ENCODE assay signal across 28 mouse cellular contexts in the genomic region with DNA sequence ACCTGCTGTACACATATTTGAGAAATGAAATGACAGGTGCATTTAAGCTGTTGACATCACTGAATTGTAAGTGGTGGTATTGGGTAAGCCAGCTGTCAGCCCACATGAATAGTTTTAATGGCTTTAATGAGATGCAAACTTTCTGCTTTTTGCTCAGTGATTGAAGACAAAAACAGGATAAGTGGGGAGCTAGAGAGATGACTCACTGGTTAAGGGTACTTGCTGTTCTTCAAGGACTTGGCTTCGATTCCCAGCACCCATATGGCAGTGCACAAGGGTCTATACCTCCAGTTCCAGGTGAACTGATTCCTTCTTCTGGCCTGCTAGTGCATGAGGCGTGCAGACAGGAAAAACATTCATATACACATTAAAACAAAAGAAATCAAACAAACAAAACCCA.
DNase-seq lines count a peak whose midpoint lies in the region; ATAC-seq and TF ChIP-seq lines count a peak whose summit lies in the region.
"Had no signal": no experiment of that assay in that cellular context is flagged by ENCODE, and none has a peak within 500 bp of the region (broad histone marks: within the 10 kb centered on the region; RNA-seq: fewer than 3 reads in every experiment).

No protein-coding gene starts in this region.

- H3K4me1 ChIP-seq in forebrain, postnatal 0 days (ENCODE audit: insufficient read depth), result no peaks in the 10 kb centered on the region
- no peaks in the 10 kb centered on the region for H3K4me1 ChIP-seq in forebrain, embryonic 11.5 days (replicated peaks; ENCODE audit: control insufficient read depth, insufficient read depth, low read length)
- H3K4me1 ChIP-seq: embryonic facial prominence, embryonic 10.5 days; embryonic facial prominence, embryonic 15.5 days; heart, embryonic 10.5 days; heart, embryonic 15.5 days; kidney, embryonic 15.5 days; liver, embryonic 12.5 days had no signal

- H3K27me3 ChIP-seq in forebrain, postnatal 0 days (ENCODE audit: insufficient read depth, low read length), result no peaks in the 10 kb centered on the region
- no peaks in the 10 kb centered on the region for H3K27me3 ChIP-seq in forebrain, embryonic 11.5 days (ENCODE audit: control insufficient read depth, insufficient read depth, low read length)
- H3K27me3 ChIP-seq: embryonic facial prominence, embryonic 15.5 days; heart, embryonic 15.5 days; kidney, embryonic 15.5 days; liver, embryonic 12.5 days had no signal

- H3K4me3 ChIP-seq in forebrain, postnatal 0 days (ENCODE audit: low read depth, low read length), result no peak overlapping the region
- H3K4me3 ChIP-seq in forebrain, embryonic 11.5 days (ENCODE audit: low read depth, low read length), result no peak overlapping the region
- H3K4me3 ChIP-seq: embryonic facial prominence, embryonic 10.5 days; embryonic facial prominence, embryonic 15.5 days; heart, embryonic 10.5 days; heart, embryonic 15.5 days; kidney, embryonic 15.5 days; liver, embryonic 12.5 days had no signal

- H3K9me3 ChIP-seq in forebrain, postnatal 0 days (ENCODE audit: low read length), result no peaks in the 10 kb centered on the region
- no peaks in the 10 kb centered on the region for H3K9me3 ChIP-seq in forebrain, embryonic 11.5 days (ENCODE audit: control insufficient read depth, low read length)
- H3K9me3 ChIP-seq: embryonic facial prominence, embryonic 10.5 days; embryonic facial prominence, embryonic 15.5 days; heart, embryonic 10.5 days; heart, embryonic 15.5 days; kidney, embryonic 15.5 days; liver, embryonic 12.5 days had no signal

- H3K9ac ChIP-seq in forebrain, postnatal 0 days, result no peak overlapping the region
- no peak overlapping the region for H3K9ac ChIP-seq in forebrain, embryonic 11.5 days (ENCODE audit: low read length)
- H3K9ac ChIP-seq: embryonic facial prominence, embryonic 15.5 days; heart, embryonic 15.5 days; kidney, embryonic 15.5 days; liver, embryonic 12.5 days; liver, postnatal 0 days had no signal

- H3K36me3 ChIP-seq in forebrain, postnatal 0 days (ENCODE audit: insufficient read depth), result no peaks in the 10 kb centered on the region
- H3K36me3 ChIP-seq in forebrain, embryonic 11.5 days (ENCODE audit: control insufficient read depth, insufficient read depth, low read length), result no peaks in the 10 kb centered on the region
- H3K36me3 ChIP-seq: embryonic facial prominence, embryonic 10.5 days; embryonic facial prominence, embryonic 15.5 days; heart, embryonic 10.5 days; heart, embryonic 15.5 days; kidney, embryonic 15.5 days; liver, embryonic 12.5 days had no signal

- TF ChIP-seq CTCF in forebrain, postnatal 0 days (IDR thresholded peaks at IDR 0.05; ENCODE audit: low read depth), result no peak

- no peak overlapping the region for H3K4me2 ChIP-seq in forebrain, postnatal 0 days (ENCODE audit: low read depth)
- no peak overlapping the region for H3K4me2 ChIP-seq in forebrain, embryonic 11.5 days (ENCODE audit: low read depth, low read length, severe bottlenecking)
- H3K4me2 ChIP-seq: embryonic facial prominence, embryonic 15.5 days; heart, embryonic 15.5 days; kidney, embryonic 15.5 days; liver, embryonic 12.5 days; midbrain, embryonic 11.5 days had no signal

- H3K27ac ChIP-seq in forebrain, postnatal 0 days (ENCODE audit: low read depth, low read length), result no peak overlapping the region
- no peak overlapping the region for H3K27ac ChIP-seq in forebrain, embryonic 11.5 days (ENCODE audit: low read depth, low read length)
- H3K27ac ChIP-seq: embryonic facial prominence, embryonic 10.5 days; embryonic facial prominence, embryonic 15.5 days; heart, embryonic 10.5 days; heart, embryonic 15.5 days; kidney, embryonic 15.5 days; liver, embryonic 12.5 days had no signal

- peak; percentile 50; the same call in 1 of the 2 replicates for ATAC-seq in forebrain, postnatal 0 days
- ATAC-seq in forebrain, embryonic 11.5 days (replicated peaks; ENCODE audit: low FRiP score), result no peak
- ATAC-seq: hindbrain, embryonic 16.5 days; liver, embryonic 12.5 days; liver, postnatal 0 days; midbrain, embryonic 16.5 days had no signal

- DNase-seq in forebrain, postnatal 0 days, result peak; percentile 8
- no peak for DNase-seq in forebrain, embryonic 11.5 days (ENCODE audit: low spot score)
- peak; percentile 5 for DNase-seq in layer of hippocampus, adult 9-11 months
- DNase-seq in layer of hippocampus, adult 8-10 months (ENCODE audit: low spot score in 2 of 2), result no peak
- DNase-seq in right cerebral cortex, postnatal 25 days, result peak; percentile 13
- DNase-seq in right cerebral cortex, postnatal 14 days, result no peak
- DNase-seq in urinary bladder, postnatal 25 days (ENCODE audit: low spot score), result no peak
- DNase-seq: adrenal gland, postnatal 14 days; cerebellum, adult 18-20 months; cerebellum, postnatal 14 days; gastrocnemius, postnatal 14 days; kidney, adult 18-20 months; kidney, postnatal 25 days; left cerebral cortex, postnatal 4 days; liver, postnatal 0 days; lung, postnatal 36 days; spleen, adult 18-20 months; thymus, adult 18-20 months; thymus, postnatal 25 days had no signal

- WGBS in forebrain, postnatal 0 days, result 64% methylated on average over 2 of the region's 2 CpGs
- WGBS in forebrain, embryonic 11.5 days, result 78% methylated on average over 2 of the region's 2 CpGs

Comparison
In these comparisons a context has a peak if more than half of its experiments do, and no peak if none do; other contexts are left out.
1. DNase-seq: peak in forebrain, postnatal 0 days (single experiment), layer of hippocampus, adult 9-11 months (single experiment) and right cerebral cortex, postnatal 25 days (single experiment); none in forebrain, embryonic 11.5 days (single experiment), layer of hippocampus, adult 8-10 months (0 of 2), right cerebral cortex, postnatal 14 days (single experiment) and urinary bladder, postnatal 25 days (single experiment).